Mouse (Mus musculus) liver, embryonic 14.5 days (tissue): ENCODE data around the gene Vasn. TPM values are rescaled to one million over a fixed set of nuclear protein-coding genes. Genes with fewer than 3 reads are reported as not detected.

Source experiments
- ATAC-seq: fragments of 200-750 bp; cut with Nextera tagmentation; 2 replicates; pipeline ENCODE4 v1.8.0; 2017; ENCODE audit warnings: moderate number of reproducible peaks, mild to moderate bottlenecking, moderate library complexity; ENCODE audit not compliant: insufficient read depth
- DNase-seq, 3 experiments: peaks; one replicate each; pipeline ENCODE4 v3.0.0-alpha.2; 2012 to 2013; ENCODE audit warnings: low read depth in 3 of 3, low spot score in 3 of 3
- H3K27ac ChIP-seq: fragments of 300-500 bp; sonication (generic); 2 replicates; pipeline ENCODE4 v1.5.1; 2014; ENCODE audit warnings: moderate library complexity, mild to moderate bottlenecking, control low read depth, inconsistent platforms
- H3K27me3 ChIP-seq: fragments of 300-500 bp; sonication (generic); 2 replicates; pipeline ENCODE4 v1.6.1; 2014; ENCODE audit warnings: mild to moderate bottlenecking, low read length, moderate library complexity; ENCODE audit not compliant: control insufficient read depth, insufficient read depth
- H3K36me3 ChIP-seq: fragments of 300-500 bp; sonication (generic); replicated peaks from 2 replicates; pipeline ENCODE4 v1.6.1; 2014; ENCODE audit warnings: low read depth; ENCODE audit not compliant: control insufficient read depth, insufficient read depth
- H3K4me1 ChIP-seq, 2 experiments: fragments of 200-500 bp in 1 of 2; fragments of 300-500 bp in 1 of 2; sonication (generic) in 1 of 2; replicated peaks; 2 replicates each; pipeline ENCODE4 v1.6.1; 2012 to 2014; ENCODE audit warnings: antibody characterized with exemption in 1 of 2, inconsistent platforms in 1 of 2, low read length in 1 of 2; ENCODE audit not compliant: control insufficient read depth in 2 of 2, insufficient read depth in 2 of 2
- H3K4me2 ChIP-seq: fragments of 300-500 bp; sonication (generic); 2 replicates; pipeline ENCODE4 v1.6.1; 2014; ENCODE audit warnings: low read depth, mild to moderate bottlenecking, control low read depth, moderate library complexity
- H3K4me3 ChIP-seq, 2 experiments: fragments of 200-500 bp in 1 of 2; fragments of 300-500 bp in 1 of 2; sonication (generic) in 1 of 2; 2 replicates each; pipeline ENCODE4 v1.5.1; 2012 to 2014; ENCODE audit warnings: low read depth in 2 of 2, low read length in 2 of 2, mild to moderate bottlenecking in 2 of 2, control low read depth in 1 of 2, inconsistent platforms in 1 of 2, moderate library complexity in 1 of 2; ENCODE audit not compliant: insufficient read depth in 1 of 2
- H3K9ac ChIP-seq: fragments of 300-500 bp; sonication (generic); replicated peaks from 2 replicates; pipeline ENCODE4 v1.6.1; 2014; ENCODE audit warnings: mild to moderate bottlenecking, control low read depth, moderate library complexity
- H3K9me3 ChIP-seq: fragments of 300-500 bp; sonication (generic); 2 replicates; pipeline ENCODE4 v1.6.1; 2016; ENCODE audit warnings: low read length, mixed read lengths; ENCODE audit not compliant: control insufficient read depth
- CTCF ChIP-seq: IDR thresholded peaks from 2 replicates; pipeline ENCODE4 v1.5.1; 2016; ENCODE audit warnings: antibody characterized with exemption, low read depth, control low read depth
- EP300 ChIP-seq: IDR thresholded peaks from 2 replicates; pipeline ENCODE4 v1.6.1; 2016; ENCODE audit warnings: antibody characterized with exemption, low read depth
- WGBS: fragments of 180-500 bp; shearing (Covaris S2); extraction: QIAGEN DNeasy Blood & Tissue Kit; methylation state at CpG from one replicate; pipeline ENCODE4 v1.1.7; 2014; ENCODE audit not compliant: insufficient replicate concordance; 5-methylcytosine and 5-hydroxymethylcytosine counted together
- polyA plus RNA-seq, 2 experiments: library from polyadenylated mRNA; depleted of rRNA in 1 of 2; stranded (reverse) in 1 of 2; unstranded in 1 of 2; fragments of >200 nt; fragmentation: Nextera tagmentation in 1 of 2; extraction: Ambion mirVana in 1 of 2; gene quantifications; 2 replicates each; pipeline versions ENCODE4 v1.2.1 to v1.2.3; 2012 to 2014

Vasn gene
- polyA plus RNA-seq, 2 experiments, result 1.2 to 2.5 TPM

DNA sequence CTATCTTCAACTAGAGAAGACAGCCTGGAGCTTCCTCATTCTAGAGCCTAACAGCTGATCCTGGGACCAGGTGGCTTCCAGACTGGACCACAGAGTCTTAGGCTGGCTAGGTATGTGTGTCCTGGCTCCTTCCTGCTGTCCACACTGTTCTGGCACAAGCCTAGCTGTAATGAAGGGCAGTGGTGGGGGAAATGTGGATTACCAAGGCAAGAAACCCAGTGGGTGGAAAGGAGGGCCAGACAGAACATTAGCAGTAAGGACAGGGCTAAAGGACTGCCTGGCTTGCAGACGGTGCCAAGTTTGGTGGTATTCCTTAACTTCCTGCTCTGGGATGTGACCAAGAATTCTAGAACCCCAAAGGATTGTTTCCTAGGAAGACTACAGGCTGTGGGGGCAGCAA lies 11.3 kb downstream of the Vasn start:
- 71% methylated on average over 1 of the region's 1 CpGs for WGBS
- DNase-seq (no peak), ATAC-seq (no peak)
- no peak for TF ChIP-seq EP300
- no peak for TF ChIP-seq CTCF
- no peak overlapping the region for H3K9ac ChIP-seq
- H3K4me2 ChIP-seq, result no peak overlapping the region
- H3K27me3 ChIP-seq, result no peaks in the 10 kb centered on the region
- no peak overlapping the region for H3K27ac ChIP-seq
- H3K9me3 ChIP-seq, result no peaks in the 10 kb centered on the region
- no peak overlapping the region for H3K4me3 ChIP-seq
- H3K36me3 ChIP-seq, result no peaks in the 10 kb centered on the region
- peaks cover 0 to 8% of the 10 kb centered on the region in 2 experiments; a peak in 1 of 4 replicates for H3K4me1 ChIP-seq

DNA sequence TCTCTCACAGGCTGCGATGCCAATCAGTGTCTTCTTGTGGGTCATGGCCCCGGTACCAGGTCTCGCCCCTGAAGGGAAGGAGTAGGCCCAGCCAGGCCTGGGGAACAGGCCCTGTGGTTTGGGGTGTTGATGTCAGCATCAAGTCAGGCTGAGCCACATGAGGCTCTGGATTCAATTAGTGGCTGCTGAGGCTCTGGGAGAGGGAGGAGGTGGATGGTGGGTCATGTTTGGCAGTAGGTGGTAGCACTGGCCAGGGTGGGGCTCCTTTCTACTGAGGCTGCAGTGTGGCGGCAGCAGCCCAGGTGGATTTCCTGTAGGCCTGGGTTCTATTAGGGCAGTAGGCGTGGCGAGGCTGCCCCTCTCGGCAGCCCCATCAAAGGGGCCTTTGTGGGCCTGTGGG lies 11.9 kb downstream of the Vasn start:
- Histone ChIP-seq H3K4me2 (no peak overlapping the region), H3K36me3 (no peaks in the 10 kb centered on the region), H3K27me3 (no peaks in the 10 kb centered on the region), H3K9ac (no peak overlapping the region), H3K4me1 (peaks cover 0 to 13% of the 10 kb centered on the region in 2 experiments; a peak in 1 of 4 replicates), H3K4me3 (no peak overlapping the region), H3K27ac (no peak overlapping the region), H3K9me3 (no peaks in the 10 kb centered on the region)
- WGBS, result 74% methylated on average over 7 of the region's 7 CpGs
- ATAC-seq, result no peak
- TF ChIP-seq EP300, result no peak
- TF ChIP-seq CTCF, result no peak
- DNase-seq, result no peak

DNA sequence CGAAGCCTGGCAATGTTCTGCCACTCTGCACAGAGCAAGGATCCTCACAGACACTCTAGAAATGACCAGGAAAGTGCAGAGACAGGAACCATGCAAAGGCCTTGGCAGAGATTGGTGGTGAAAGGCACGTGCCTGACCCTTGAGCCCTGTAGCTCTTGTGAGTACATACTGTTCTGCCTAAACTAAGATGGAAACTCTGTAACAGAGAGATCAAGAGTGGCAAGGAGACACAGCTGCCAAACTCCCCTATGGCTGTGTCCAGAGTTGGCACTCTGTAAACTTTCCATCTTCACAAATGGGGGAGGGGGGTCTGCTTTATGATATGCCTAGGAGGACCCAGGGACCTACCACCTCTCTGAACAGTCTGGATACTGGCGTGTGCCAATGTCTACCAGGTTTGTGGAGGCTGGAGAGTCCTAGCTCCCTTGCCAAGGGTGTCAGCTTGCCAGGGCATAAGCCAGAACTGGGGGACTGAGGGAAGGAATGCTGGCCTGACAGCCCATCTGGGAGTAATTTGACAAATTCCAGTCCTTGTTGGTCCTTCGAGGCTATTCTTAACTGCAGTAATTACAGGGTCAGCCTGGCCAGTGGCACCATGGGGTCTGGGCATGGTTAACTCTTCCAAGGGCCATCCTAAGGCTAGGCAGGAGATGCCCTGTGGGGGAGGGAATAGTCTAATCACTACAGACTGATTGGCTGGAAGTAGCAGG lies 13.1 kb downstream of the Vasn start:
- Histone ChIP-seq H3K4me2 (no peak overlapping the region), H3K9ac (no peak overlapping the region), H3K9me3 (no peaks in the 10 kb centered on the region), H3K36me3 (no peaks in the 10 kb centered on the region), H3K4me1 (peaks cover 0 to 13% of the 10 kb centered on the region in 2 experiments; a peak in 1 of 4 replicates), H3K4me3 (no peak overlapping the region), H3K27me3 (no peaks in the 10 kb centered on the region), H3K27ac (no peak overlapping the region)
- ATAC-seq, result no peak
- TF ChIP-seq CTCF (no peak), EP300 (no peak)
- WGBS, result 57% methylated on average over 4 of the region's 4 CpGs
- DNase-seq, result no peak

DNA sequence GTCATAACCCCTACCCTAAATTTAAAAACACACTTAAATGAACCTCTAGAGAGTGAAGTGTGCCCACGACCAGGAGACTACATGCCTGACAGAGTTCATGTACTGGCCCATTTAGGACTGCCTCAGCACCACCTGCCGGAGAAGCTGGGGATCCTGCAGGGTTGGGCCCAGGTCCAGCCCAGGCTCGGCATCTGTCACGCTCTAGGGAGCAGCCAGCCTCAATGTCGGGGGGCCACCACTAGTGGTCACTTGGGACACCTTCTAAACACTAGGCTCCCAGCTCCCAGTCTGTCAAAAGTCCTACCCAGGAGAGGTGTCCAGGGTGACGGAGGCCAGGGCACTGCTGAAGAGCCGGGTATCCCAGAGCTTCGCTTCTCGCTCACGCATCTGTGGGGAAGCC lies 15.0 kb downstream of the Vasn start:
- no peak overlapping the region for H3K9ac ChIP-seq
- no peak overlapping the region for H3K27ac ChIP-seq
- H3K4me2 ChIP-seq, result no peak overlapping the region
- H3K9me3 ChIP-seq, result no peaks in the 10 kb centered on the region
- peaks cover 0 to 13% of the 10 kb centered on the region in 2 experiments; a peak in 1 of 4 replicates for H3K4me1 ChIP-seq
- 82% methylated on average over 10 of the region's 10 CpGs for WGBS
- no peak for ATAC-seq
- no peak overlapping the region for H3K4me3 ChIP-seq
- TF ChIP-seq CTCF (no peak), EP300 (no peak)
- H3K36me3 ChIP-seq, result no peaks in the 10 kb centered on the region
- no peaks in the 10 kb centered on the region for H3K27me3 ChIP-seq
- DNase-seq, result no peak

DNA sequence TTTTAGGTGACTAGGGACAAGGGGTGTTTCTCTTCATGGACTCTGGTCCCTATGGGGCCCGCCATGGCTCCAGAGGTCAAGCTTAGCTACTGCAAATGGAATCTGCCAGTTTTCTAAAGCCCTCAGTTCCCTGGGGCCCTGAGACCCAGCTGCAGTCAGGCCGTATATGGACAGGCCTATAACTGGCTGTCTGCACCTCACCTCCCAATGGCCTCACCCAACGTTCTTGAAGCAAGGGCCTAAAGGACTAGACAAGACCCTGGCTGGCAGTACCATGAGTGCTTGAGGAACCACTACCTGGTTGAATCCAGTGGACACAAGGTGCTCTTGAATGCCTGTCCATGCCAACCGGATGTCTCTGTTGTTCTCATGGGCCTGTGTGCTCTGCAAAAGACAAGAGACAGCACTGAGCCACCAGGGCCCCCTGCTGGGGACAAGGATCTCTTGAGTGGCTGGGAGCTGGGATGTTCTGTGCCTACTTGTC lies 15.6 kb downstream of the Vasn start:
- Histone ChIP-seq H3K4me2 (no peak overlapping the region), H3K9me3 (no peaks in the 10 kb centered on the region), H3K9ac (no peak overlapping the region), H3K4me1 (peaks cover 0 to 13% of the 10 kb centered on the region in 2 experiments; a peak in 1 of 4 replicates), H3K36me3 (no peaks in the 10 kb centered on the region), H3K27ac (no peak overlapping the region), H3K4me3 (no peak overlapping the region), H3K27me3 (no peaks in the 10 kb centered on the region)
- no peak for DNase-seq
- no peak for TF ChIP-seq EP300
- TF ChIP-seq CTCF, result peak; percentile 56
- WGBS, result 57% methylated on average over 4 of the region's 4 CpGs
- ATAC-seq, result no peak
